Mouse (Mus musculus): ENCODE data around the gene Psat1. TPM values are rescaled to one million over a fixed set of nuclear protein-coding genes. Genes with fewer than 3 reads are reported as not detected.

The Psat1 gene
- polyA plus RNA-seq, 2 experiments, result 82.3 to 148 TPM

- no peaks in the 10 kb centered on the region for H3K9me3 ChIP-seq (ENCODE audit: control insufficient read depth, low read length)
- no peak overlapping the region for H3K4me3 ChIP-seq (ENCODE audit: insufficient read depth in 1 of 2, low read depth in 2 of 2, low read length in 2 of 2)
- no peak for DNase-seq (ENCODE audit: low read depth in 3 of 3, low spot score in 3 of 3)
- H3K4me2 ChIP-seq (ENCODE audit: low read depth), result no peak overlapping the region
- no peak overlapping the region for H3K27ac ChIP-seq
- H3K36me3 ChIP-seq (replicated peaks; ENCODE audit: control insufficient read depth, insufficient read depth, low read depth), result no peaks in the 10 kb centered on the region
- no peak for ATAC-seq (ENCODE audit: insufficient read depth)
- TF ChIP-seq CTCF (IDR thresholded peaks at IDR 0.05; ENCODE audit: low read depth), result no peak
- no peaks in the 10 kb centered on the region; a peak in 1 of 4 replicates for H3K4me1 ChIP-seq (replicated peaks; ENCODE audit: control insufficient read depth in 2 of 2, insufficient read depth in 2 of 2, low read length in 1 of 2)
- 60% methylated on average over 10 of the region's 10 CpGs for whole genome bisulfite sequencing (ENCODE audit: insufficient replicate concordance)
- H3K9ac ChIP-seq (replicated peaks), result no peak overlapping the region
- no peaks in the 10 kb centered on the region for H3K27me3 ChIP-seq (ENCODE audit: control insufficient read depth, insufficient read depth, low read length)
These were observed 474 bp downstream of the Psat1 start for GRCm38 (mm10) chr19:15946663-15947062.

- WGBS (ENCODE audit: insufficient replicate concordance), result 76% methylated on average over 7 of the region's 7 CpGs
- no peak overlapping the region for H3K9ac ChIP-seq (replicated peaks)
- no peak for TF ChIP-seq CTCF (IDR thresholded peaks at IDR 0.05; ENCODE audit: low read depth)
- TF ChIP-seq EP300 (IDR thresholded peaks at IDR 0.05; ENCODE audit: low read depth), result no peak
- peaks cover 0 to 2% of the 10 kb centered on the region in 2 experiments; a peak in 1 of 4 replicates for H3K4me1 ChIP-seq (replicated peaks; ENCODE audit: control insufficient read depth in 2 of 2, insufficient read depth in 2 of 2, low read length in 1 of 2)
- H3K27ac ChIP-seq, result no peak overlapping the region
- no peaks in the 10 kb centered on the region for H3K27me3 ChIP-seq (ENCODE audit: control insufficient read depth, insufficient read depth, low read length)
- H3K4me2 ChIP-seq (ENCODE audit: low read depth), result no peak overlapping the region
- DNase-seq (ENCODE audit: low read depth in 3 of 3, low spot score in 3 of 3) (no peak), ATAC-seq (ENCODE audit: insufficient read depth) (no peak)
- H3K36me3 ChIP-seq (replicated peaks; ENCODE audit: control insufficient read depth, insufficient read depth, low read depth), result no peaks in the 10 kb centered on the region
- H3K4me3 ChIP-seq (ENCODE audit: insufficient read depth in 1 of 2, low read depth in 2 of 2, low read length in 2 of 2), result no peak overlapping the region
- H3K9me3 ChIP-seq (ENCODE audit: control insufficient read depth, low read length), result no peaks in the 10 kb centered on the region
These were observed 4.1 kb downstream of the Psat1 start for GRCm38 (mm10) chr19:15943117-15943423.

GRCm38 (mm10) chr19:15942421-15943116 is 4.6 kb downstream of the Psat1 start:
- no peak for ATAC-seq (ENCODE audit: insufficient read depth)
- H3K27ac ChIP-seq, result no peak overlapping the region
- H3K27me3 ChIP-seq (ENCODE audit: control insufficient read depth, insufficient read depth, low read length), result no peaks in the 10 kb centered on the region
- no peak overlapping the region for H3K9ac ChIP-seq (replicated peaks)
- no peak for DNase-seq (ENCODE audit: low read depth in 3 of 3, low spot score in 3 of 3)
- H3K36me3 ChIP-seq (replicated peaks; ENCODE audit: control insufficient read depth, insufficient read depth, low read depth), result no peaks in the 10 kb centered on the region
- H3K4me3 ChIP-seq (ENCODE audit: insufficient read depth in 1 of 2, low read depth in 2 of 2, low read length in 2 of 2), result no peak overlapping the region
- 69% methylated on average over 11 of the region's 11 CpGs for WGBS (ENCODE audit: insufficient replicate concordance)
- no peaks in the 10 kb centered on the region for H3K9me3 ChIP-seq (ENCODE audit: control insufficient read depth, low read length)
- peaks cover 0 to 2% of the 10 kb centered on the region in 2 experiments; a peak in 1 of 4 replicates for H3K4me1 ChIP-seq (replicated peaks; ENCODE audit: control insufficient read depth in 2 of 2, insufficient read depth in 2 of 2, low read length in 1 of 2)
- no peak for TF ChIP-seq EP300 (IDR thresholded peaks at IDR 0.05; ENCODE audit: low read depth)
- TF ChIP-seq CTCF (IDR thresholded peaks at IDR 0.05; ENCODE audit: low read depth), result no peak
- H3K4me2 ChIP-seq (ENCODE audit: low read depth), result no peak overlapping the region

GRCm38 (mm10) chr19:15941399-15941798 is 5.7 kb downstream of the Psat1 start:
- H3K4me1 ChIP-seq (replicated peaks; ENCODE audit: control insufficient read depth in 2 of 2, insufficient read depth in 2 of 2, low read length in 1 of 2), result peaks cover 0 to 2% of the 10 kb centered on the region in 2 experiments; a peak in 1 of 4 replicates
- H3K9me3 ChIP-seq (ENCODE audit: control insufficient read depth, low read length), result no peaks in the 10 kb centered on the region
- no peak overlapping the region for H3K4me2 ChIP-seq (ENCODE audit: low read depth)
- WGBS (ENCODE audit: insufficient replicate concordance), result 65% methylated on average over 8 of the region's 8 CpGs
- no peaks in the 10 kb centered on the region for H3K36me3 ChIP-seq (replicated peaks; ENCODE audit: control insufficient read depth, insufficient read depth, low read depth)
- H3K27me3 ChIP-seq (ENCODE audit: control insufficient read depth, insufficient read depth, low read length), result no peaks in the 10 kb centered on the region
- H3K9ac ChIP-seq (replicated peaks), result no peak overlapping the region
- peak; percentile 67 for ATAC-seq (ENCODE audit: insufficient read depth)
- H3K4me3 ChIP-seq (ENCODE audit: insufficient read depth in 1 of 2, low read depth in 2 of 2, low read length in 2 of 2), result no peak overlapping the region
- no peak overlapping the region for H3K27ac ChIP-seq
- TF ChIP-seq CTCF (IDR thresholded peaks at IDR 0.05; ENCODE audit: low read depth) (no peak), EP300 (IDR thresholded peaks at IDR 0.05; ENCODE audit: low read depth) (0 out of 2 replicates have a peak, but pooled peaks have one; percentile 4)
- no peak for DNase-seq (ENCODE audit: low read depth in 3 of 3, low spot score in 3 of 3)

GRCm38 (mm10) chr19:15925719-15926045 is 21.5 kb downstream of the Psat1 start:
- Histone ChIP-seq H3K36me3 (replicated peaks; ENCODE audit: control insufficient read depth, insufficient read depth, low read depth) (peaks cover 2% of the 10 kb centered on the region; the same call in 1 of the 2 replicates), H3K4me2 (ENCODE audit: low read depth) (peak overlapping the region; percentile 93), H3K27me3 (ENCODE audit: control insufficient read depth, insufficient read depth, low read length) (no peaks in the 10 kb centered on the region), H3K9ac (replicated peaks) (peak overlapping the region; percentile 76), H3K4me3 (ENCODE audit: insufficient read depth in 1 of 2, low read depth in 2 of 2, low read length in 2 of 2) (peak overlapping the region in 1 of 2 experiments; percentile 80; a peak in 2 of 4 replicates), H3K27ac (peak overlapping the region; percentile 74; the same call in 1 of the 2 replicates), H3K9me3 (ENCODE audit: control insufficient read depth, low read length) (no peaks in the 10 kb centered on the region), H3K4me1 (replicated peaks; ENCODE audit: control insufficient read depth in 2 of 2, insufficient read depth in 2 of 2, low read length in 1 of 2) (peaks cover 6 to 12% of the 10 kb centered on the region in 2 experiments; a peak in 3 of 4 replicates)
- TF ChIP-seq EP300 (IDR thresholded peaks at IDR 0.05; ENCODE audit: low read depth) (no peak), CTCF (IDR thresholded peaks at IDR 0.05; ENCODE audit: low read depth) (no peak)
- ATAC-seq (ENCODE audit: insufficient read depth) (no peak), DNase-seq (ENCODE audit: low read depth in 3 of 3, low spot score in 3 of 3) (no peak)
- 43% methylated on average over 4 of the region's 4 CpGs for WGBS (ENCODE audit: insufficient replicate concordance)

Measured in liver, embryonic 14.5 days (tissue).